Mouse (Mus musculus): ENCODE data around the gene Ccdc88a.
"Not testable (repeated sequence)": the region's sequence is repeated elsewhere in the genome, so short reads cannot be mapped to it uniquely, and the experiment has no call there.

Ccdc88a gene

DNA sequence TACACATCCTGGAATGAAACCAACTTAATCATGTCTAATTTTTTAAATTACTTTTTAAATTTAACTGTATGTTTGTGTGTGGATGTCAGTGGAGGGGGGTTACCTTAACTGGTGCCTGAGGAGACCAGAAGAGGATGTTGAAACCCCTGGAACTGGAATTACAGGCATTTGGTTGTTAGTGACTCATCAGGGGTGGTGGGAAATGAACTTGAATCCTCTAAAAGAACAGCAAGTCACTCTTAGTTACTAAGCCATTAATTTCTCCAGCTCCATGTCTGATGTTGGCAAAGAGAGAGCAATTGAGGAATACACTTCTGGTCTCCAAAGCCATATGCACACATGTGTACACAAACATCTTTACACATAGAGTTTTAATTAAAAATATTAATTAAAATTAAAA lies 101.2 kb downstream of the Ccdc88a start:
- no peak for DNase-seq

GRCm38 (mm10) chr11:29493135-29493534 lies 119.7 kb downstream of the Ccdc88a start:
- no peak for DNase-seq

- DNase-seq: no peak
These were observed 123.5 kb downstream of the Ccdc88a start for GRCm38 (mm10) chr11:29496962-29497361.

- no peak for DNase-seq
These were observed 130.8 kb downstream of the Ccdc88a start for GRCm38 (mm10) chr11:29503948-29504893.

DNA sequence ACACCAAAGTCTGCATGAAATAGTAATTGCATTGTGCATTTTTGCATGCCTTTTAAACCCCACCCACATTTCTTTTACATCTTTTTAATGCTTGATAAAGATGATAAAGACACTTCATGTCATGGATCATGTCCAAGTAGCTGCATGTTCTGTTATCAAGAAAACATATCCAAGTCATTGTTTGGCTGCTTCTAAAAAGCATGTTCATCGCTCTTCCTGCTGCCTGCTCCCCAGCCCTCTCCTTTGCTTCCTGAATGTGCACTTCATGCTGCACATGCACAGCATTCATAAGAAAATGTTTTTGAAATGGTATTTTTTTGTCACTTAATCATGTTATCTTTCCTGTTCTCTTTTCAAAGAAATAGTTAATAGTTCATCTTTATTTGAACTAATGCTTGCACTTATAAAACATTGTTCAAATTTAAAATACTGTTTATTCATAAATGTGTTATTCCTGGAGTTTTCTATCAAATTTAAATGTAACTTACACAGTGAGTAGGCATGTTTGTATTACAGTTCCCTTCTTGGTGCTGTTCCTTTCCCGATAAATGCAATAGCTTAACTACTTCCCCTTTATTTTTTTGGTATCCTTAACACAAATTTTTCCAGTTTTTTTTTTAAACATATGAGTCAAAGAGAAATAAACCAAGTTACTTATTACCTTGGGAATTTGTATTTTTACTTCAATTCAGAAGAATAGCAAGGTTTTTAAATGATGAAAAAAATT lies 131.6 kb downstream of the Ccdc88a start:
- no peak for DNase-seq

GRCm38 (mm10) chr11:29509421-29509820 lies 136.0 kb downstream of the Ccdc88a start:
- peak in 1 of 2 experiments; percentile 37 for DNase-seq

DNA sequence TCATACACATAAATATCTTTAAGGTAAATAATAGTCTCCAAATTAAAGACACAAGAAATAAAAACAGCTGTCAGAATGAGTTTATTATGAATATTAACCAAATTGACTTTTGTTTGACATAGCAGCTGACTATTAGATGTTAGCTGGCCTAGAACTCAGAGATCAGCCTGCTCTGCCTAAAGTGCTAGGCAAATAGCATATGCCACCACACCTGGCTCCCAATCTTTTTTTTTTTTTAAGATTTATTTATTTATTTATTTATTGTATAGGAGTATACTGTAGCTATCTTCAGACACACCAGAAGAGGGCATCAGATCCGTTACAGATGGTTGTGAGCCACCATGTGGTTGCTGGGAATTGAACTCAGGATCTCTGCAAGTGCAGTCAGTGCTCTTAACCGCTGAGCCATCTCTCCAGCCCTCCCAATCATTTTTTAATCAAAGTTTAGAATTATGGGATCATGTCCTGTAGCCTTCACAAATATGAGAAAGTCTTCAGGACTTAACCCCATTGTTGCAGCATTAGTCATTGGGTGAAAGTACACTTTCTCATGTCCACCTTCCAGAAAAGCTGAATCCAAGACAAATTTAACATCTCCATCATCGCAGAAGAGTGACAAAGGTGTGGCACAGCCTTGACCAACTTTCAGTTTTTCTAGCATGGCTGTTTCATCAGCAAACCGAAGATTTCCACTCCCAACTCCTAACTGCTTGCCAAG lies 139.5 kb downstream of the Ccdc88a start:
- no peak for DNase-seq

GRCm38 (mm10) chr11:29514325-29514681 lies 140.8 kb downstream of the Ccdc88a start:
- DNase-seq: no peak

- peak; percentile 96 for DNase-seq
These were observed 141.4 kb downstream of the Ccdc88a start, which contains the start of gene Prorsd1 for GRCm38 (mm10) chr11:29514682-29515412. Gene Prorsd1 (minus strand): TSS chr11:29515033.

DNA sequence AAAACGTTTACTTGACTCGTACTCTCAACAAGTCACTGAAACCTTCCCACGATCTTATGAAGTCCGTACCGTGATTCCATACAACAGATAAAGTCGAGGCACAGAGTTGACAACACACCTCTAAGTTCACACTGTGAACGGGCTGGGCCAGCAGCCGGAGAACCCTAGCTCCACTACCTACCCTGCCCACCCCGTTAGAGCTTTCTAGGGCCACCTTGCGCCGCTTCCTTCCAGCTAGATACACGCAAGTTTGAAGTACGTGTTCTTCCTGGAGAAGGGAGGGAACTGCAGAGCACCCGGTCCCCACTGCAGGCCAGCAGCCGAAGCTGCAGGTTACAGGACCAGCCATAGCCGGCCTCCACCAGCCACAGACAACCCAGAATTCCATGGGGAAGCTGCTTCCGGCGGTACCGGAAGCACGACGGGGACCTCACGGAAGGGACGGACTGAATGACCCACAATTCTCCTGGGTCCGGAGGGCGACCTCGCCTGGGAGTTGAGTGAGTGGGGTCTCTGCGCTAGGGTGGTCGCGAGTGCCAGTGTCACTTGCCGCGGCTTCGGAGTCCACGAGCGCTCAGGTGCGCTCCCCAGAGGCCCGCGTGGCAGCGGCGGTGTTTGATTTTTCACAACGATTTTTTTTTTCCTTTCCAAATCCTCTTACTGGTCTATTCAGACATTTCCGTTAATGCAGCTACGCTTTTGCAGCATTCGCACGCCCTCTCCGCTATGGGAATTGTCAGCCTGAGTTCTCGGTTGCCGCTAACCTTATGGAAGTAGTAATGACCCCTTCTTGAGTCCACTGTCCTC lies 152.7 kb downstream of the Ccdc88a start, which contains the start of gene Mtif2:
Mtif2 (plus strand) TSS at position 421 of the 807 bp plus-strand sequence.
- peak; percentile 85 to 87 for DNase-seq

GRCm38 (mm10) chr11:29538201-29538600 lies 164.7 kb downstream of the Ccdc88a start:
- DNase-seq: no peak

DNA sequence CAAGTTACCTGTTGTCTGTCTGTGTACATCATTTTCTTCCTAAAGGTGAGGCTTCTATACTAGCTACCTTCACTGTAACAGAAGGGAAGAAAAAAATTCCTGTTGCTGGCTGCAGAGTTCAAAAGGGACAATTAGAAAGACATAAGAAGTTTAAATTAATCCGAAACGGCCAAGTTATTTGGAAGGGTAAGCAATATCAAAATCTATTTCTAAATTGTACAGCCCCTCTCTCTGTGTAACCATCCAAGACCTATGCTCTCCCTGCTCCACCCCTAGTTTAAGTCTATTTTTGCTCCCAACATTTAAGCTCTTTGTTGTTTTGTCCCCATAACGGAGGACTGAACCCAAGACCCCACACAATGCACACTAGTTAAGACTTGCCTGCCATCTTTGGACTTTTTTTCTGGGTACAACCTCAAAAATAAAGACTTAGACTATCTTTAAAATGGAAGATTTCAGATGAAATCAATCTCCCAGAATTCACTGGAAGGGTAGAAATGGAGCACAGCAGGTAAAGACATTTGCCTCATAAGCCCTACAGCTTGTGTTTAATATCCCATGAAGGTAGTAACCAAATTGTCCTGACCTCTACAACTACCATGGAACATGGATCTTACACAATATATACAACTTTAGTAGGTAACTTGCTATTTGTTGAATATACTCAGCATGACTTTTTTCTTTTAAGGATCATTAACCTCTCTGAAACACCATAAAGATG lies 170.9 kb downstream of the Ccdc88a start:
- DNase-seq: no peak

DNA sequence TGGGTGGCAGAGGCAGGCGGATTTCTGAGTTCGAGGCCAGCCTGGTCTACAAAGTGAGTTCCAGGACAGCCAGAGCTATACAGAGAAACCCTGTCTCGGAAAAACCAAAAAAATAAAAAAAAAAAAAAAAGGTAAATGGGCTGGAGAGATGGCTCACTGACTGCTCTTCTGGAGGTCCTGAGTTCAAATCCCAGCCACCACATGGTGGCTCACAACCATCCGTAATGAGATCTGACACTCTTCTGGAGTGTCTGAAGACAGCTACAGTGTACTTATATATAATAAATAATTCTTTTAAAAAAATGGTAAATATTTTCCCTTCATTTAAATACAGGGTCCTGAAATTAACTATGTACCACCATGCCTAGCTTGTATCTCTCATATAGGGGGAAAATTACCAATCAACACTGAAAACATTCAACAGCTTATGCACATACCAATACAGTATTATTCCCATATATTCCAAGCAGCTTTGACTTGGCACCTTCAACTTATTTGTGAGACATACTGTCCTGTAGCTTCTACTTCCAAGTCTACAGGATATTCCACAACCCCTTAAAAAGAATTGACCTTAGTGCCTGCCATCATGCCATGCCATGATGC lies 171.8 kb downstream of the Ccdc88a start:
- DNase-seq: not testable (repeated sequence)

DNA sequence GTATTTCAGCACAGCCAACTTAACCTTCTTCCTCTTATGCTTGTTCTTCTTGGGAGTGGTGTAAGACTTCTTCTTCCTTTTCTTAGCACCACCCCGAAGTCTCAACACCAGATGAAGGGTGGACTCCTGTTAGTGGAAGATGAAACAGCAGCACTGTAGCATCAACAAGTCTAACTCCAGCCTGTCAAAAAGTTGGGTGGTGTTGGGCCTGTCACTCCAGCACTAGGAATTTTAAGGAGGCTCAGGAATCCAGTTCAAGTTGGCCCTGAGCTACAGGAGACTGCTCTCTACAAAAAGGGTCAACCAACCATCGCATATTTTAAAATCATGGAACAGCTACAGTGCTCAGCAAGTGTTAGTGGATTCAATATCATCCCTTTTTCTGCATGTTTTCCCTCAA lies 172.8 kb downstream of the Ccdc88a start:
- DNase-seq: not testable (repeated sequence)

DNA sequence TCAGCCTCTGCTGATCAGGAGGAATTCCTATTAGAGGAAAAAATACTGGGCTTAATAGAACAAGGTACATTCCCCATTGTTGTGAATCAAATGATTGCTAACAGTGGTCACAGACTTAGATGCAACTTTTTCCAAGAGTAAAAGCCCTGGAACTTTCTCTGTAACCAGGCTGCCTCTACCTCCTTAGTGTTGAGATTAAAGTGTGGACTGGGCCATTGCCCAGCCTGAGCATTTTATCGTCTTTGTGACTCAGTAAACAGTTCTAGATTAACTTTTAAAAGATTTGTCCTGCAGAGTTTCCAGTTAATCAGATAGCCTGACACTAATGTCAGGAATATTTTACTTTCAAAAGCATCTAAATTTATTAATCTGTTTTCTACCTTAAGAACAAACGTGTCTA lies 173.3 kb downstream of the Ccdc88a start:
- DNase-seq: no peak

DNA sequence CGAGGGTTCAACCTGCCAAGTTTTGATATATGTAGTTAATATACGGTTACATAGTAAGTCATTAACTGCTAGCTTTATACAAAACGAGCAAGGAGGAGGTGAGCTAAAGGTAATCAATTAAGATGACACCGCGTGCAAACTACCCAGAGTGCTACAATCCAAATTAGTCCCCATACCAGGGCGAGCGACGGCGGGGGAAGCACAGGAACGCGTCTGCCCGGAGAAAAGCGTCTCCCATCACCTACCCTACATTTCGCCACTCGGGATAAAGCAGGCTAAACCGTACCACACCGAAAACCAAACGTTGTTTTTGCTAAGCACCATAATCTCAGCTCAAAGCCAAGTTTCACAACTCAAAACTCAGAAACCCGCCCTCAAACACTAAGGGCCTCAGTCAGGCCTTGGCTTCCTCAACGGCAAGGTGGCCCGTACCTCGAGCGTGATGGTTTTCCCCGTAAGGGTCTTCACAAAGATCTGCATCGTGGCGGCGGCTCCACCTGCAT lies 173.8 kb downstream of the Ccdc88a start:
- no peak for DNase-seq

DNA sequence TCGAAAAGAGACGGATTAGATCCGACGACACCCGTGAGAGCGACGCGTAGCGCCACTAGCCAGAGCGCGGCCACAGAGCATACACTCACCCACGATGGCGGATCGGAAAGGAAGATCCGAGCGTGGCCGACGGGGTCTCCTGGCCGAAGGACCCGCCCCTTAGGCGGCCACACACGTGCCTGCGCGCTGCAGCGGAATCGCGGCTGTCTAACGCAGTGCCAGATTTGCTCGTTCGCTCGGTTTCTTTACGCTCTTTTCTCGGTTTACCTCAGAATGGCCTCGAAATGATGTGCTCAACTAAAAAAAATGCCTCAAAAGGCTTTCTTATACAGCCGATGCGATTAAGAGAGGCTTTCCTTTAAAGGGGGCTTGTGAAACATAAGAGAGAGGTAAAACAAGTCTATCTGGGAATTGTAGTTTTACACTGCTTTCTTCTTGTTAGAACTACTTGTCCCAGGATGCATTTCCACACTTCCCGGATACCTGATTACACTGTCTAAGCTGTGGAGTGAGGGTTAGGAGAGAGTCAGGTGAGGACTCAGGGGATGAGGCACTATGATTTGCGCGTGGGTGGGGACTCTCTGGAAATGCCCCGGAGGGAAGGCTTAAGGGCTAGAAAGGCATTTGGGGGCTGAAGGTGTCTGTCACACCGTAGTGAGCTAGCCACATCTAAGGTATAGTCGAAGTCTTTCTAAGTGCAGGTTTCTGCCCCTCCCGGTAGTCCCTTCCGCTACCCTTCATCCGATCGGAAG lies 174.5 kb downstream of the Ccdc88a start, which contains the start of the genes Clhc1 and Rps27a:
Clhc1 (plus strand) TSS at position 199 of the 752 bp plus-strand sequence.
Rps27a (minus strand) TSS at position 358 of the 752 bp plus-strand sequence.
- DNase-seq: peak; percentile 92 to 98

DNA sequence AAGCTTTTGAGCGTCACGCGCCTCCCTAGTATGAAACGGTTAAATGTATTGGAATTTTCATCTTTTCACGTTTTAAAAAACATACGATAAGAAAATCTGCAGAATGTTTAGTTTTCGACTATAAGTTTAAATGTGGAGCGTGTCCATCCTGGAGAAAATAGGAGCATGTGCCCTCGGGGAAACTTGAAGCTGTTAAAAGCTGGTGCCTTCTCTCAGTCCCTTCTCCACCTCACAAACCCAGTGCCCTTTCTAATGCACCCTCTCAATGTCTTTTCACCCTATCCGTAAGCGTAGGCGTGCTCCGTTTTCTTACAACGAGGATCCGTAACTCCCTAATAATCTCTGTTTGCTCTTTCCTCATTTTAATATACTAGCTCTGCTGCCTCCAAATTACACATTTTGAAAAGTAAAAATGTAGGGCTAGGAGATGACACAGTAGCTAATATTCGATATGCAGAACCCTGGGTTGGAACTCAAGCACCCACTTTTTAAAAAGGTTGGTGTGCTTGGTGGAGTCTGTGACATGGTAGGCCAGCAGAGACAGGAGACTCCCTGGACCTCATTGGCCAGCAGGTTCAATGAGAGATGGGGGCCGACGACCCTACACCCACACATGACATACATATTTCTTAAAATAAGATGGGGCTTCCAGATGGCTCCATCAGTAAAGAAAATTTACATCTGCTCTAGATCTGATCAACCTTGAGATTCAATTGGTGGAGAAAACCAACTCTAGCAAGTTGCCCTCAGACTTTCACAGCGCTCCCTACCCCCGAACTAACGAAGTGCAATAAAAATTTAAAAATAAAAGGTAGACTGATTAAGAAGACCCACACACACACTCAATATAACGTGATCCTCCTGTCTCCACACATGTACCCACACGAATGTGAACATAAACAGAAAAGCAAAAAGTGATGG lies 175.3 kb downstream of the Ccdc88a start:
- DNase-seq: peak in 1 of 2 experiments; percentile 10
